Mouse (Mus musculus) erythroblast, adult 5-6 weeks (primary cell): Measurements from ENCODE around the gene Atp6v0a4. TPM values are rescaled to one million over a fixed set of nuclear protein-coding genes. Genes with fewer than 3 reads are reported as not detected.

Experiments
- ATAC-seq: replicated peaks from 2 replicates; pipeline ENCODE4 v1.8.0; 2016; ENCODE audit warnings: moderate number of reproducible peaks, mild to moderate bottlenecking, moderate TSS enrichment, inconsistent platforms; ENCODE audit not compliant: poor library complexity, low FRiP score, severe bottlenecking
- total RNA-seq, 2 experiments: library from RNA; stranded (forward) in 1 of 2; stranded (reverse) in 1 of 2; fragments of 150-400 nt in 1 of 2; fragments of 200-764, 138-1000 nt in 1 of 2; gene quantifications; 2 replicates each; pipeline versions ENCODE4 v1.2.3 to v1.2.4; 2015 to 2017; ENCODE audit warnings: low replicate concordance in 2 of 2

The Atp6v0a4 gene
- total RNA-seq, 2 experiments from 2014 or later = 0.38 TPM; not detected in 1

DNA sequence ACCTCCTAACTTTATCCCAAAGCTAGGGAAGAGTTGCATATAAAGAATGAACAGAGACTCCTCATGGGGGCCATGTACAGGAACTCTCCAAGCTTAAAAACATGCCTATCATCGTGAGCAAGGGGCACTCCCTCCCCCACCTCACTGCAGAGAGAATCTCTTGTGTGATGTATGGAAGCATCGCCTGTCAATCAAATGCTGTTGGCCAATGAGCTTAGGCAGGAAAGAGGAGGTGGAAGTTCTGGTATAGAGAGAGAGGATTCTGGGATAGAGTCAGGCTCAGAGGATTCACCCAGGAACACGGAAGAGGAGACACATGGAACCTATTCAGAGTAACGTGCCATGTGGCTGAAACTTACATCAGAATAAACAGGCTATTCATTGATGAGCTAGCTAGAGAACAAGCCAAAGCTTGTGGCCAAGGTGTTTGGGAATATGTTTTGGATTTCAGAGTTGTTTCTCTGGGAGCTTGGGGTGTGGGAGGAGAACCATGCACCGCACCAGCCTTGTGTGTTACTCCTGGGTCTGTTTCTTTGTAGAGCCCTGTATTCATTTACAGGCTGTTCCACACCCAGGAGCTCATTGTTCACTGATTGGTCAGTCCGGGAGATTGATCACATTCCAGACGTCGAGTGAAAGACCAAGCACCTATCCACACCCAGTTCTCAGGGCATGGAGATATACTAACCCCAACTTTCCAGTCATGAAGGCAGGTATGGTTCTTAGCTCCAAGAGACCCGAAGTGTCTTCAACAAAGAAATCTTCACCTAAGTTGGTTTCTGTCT lies 37.0 kb downstream of the Atp6v0a4 start:
- ATAC-seq = no peak

DNA sequence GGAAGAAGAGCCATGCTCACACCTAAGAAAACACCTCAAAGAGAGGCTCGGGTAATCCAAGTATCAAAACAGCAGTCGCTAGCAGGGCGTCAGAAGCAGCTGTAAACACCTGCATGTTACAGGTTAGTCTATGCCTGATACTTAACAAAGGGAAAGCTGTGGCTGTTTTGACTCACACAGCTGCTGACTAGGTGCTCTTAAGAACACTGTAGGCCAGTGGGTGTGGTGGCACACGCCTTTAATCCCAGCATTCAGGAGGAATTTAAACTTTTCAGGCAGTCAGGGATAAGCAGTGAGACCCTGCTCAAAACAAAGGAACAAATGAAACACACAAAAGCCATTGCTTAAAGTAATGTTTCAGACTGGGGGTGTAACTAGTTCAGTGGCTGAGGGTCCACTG lies 41.2 kb downstream of the Atp6v0a4 start:
- no peak for ATAC-seq

DNA sequence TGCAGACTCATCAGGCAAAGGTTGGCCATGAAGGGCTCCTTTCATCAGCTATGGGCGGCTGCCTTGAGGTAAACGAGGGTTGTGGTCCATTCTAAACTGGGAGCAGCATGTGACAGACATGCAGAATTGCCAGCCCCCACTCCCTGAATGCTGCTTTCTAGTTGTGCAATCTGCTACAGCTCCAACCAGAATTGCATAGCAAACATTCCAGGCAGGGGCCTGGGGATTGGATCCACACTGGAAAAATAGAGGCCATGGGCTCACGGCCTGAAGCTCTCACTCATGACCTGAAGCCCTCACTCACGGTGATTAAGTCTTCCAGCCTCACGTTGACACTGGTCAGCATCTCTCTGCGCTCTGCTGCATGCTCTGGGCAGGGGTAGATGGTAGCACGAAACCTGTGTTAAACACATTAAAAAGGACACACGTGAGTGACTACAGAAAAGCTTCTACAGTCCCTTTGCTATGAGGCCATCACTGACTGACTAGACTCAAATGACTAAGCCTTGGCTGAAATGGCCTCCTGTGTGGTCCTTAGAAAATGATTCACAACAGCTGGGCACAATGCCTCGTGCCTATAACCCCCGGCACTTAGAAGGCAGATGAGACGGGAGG lies 42.6 kb downstream of the Atp6v0a4 start:
- no peak for ATAC-seq

- ATAC-seq = no peak
Observed at GRCm38 (mm10) chr6:38080364-38080763, 44.0 kb downstream of the Atp6v0a4 start.

DNA sequence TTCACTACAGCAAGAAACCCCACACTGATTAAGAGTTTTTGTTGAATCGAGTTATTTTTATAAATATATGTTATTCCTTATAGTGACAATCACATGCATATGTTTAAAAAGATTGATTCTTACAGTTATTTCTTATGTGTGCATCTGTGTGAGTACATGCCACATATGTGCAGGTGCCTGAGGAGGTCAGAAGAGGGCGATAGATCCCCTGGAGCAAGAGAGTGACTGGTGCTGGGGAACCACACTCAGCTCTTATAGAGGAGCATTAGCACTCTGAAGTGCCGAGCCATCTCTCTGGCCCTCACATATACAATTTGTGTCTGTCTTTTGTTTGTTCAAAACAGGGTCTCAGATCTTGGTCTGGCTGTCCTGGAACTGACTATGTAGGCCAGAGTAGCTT lies 50.8 kb downstream of the Atp6v0a4 start:
- no peak for ATAC-seq

- ATAC-seq = no peak
Observed at GRCm38 (mm10) chr6:38072137-38072796, 52.1 kb downstream of the Atp6v0a4 start.

DNA sequence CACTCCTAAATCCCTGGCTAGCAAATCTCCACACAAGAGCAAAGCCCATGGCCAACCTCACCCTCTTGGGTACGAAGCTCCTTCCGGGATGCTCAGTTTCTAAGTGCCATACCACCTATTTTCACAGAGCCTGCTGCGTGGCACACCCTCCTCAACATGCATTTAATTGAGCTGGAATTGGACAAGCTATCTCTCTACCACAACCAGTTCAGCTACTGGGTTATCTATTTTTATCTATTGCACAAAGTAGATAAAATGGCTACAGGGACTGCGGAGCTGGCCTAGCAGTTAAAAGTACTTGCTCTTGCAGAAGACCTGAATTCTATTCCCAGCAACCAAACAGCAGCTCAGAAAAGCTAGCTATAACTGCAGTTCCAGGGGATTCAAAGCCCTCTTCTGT lies 53.1 kb downstream of the Atp6v0a4 start:
- no peak for ATAC-seq

DNA sequence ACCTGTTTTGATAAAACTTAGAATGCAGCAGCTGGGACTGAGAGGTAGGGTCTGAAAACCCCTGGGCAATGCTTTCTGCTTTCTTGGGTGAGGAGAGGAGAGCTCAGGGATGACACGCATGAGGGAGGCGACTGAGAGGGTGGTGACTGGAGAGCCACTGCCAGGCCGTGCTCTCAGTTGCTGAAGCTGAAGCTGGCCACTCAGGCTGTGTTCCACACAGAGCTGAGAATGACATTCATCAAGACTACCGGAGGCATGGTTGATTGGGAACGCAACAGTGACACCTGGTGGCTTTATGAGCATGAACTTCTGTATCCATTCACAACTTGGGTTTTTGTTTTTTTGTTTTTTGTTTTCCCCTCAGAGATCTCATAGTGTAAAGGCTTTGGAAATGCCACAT lies 58.2 kb downstream of the Atp6v0a4 start:
- ATAC-seq = no peak

DNA sequence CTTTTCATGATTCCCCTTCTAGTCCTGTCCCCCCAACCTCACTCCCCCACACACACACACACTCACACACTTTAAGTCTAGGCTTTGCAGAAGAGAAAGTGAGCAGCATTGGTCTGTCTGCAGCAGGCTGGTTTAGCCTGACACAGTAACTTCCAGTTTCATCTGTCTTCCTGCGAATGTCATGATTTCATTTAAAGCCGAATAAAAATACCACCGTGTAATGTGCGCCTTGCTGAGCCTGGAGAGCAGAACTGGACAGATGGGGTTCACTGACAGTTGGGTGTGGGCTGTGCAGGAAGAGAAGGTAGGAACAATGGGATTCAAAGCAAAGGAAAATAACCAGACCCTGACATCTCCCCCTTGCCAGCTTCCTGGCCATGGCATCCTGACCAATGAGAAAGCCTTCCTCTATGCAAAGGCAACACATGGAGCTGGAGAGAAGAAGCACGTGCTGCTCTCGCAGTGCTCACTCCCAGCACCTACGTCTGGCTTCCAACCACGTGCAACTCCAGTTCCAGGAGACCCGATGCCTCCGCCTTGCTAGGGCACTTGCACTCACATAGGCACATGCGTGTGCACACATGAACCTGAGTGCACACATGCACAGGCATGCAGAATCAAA lies 58.8 kb downstream of the Atp6v0a4 start:
- ATAC-seq = no peak

GRCm38 (mm10) chr6:38065122-38065500 lies 59.3 kb downstream of the Atp6v0a4 start:
- no peak for ATAC-seq

GRCm38 (mm10) chr6:38064621-38065020 lies 59.8 kb downstream of the Atp6v0a4 start:
- ATAC-seq = no peak

DNA sequence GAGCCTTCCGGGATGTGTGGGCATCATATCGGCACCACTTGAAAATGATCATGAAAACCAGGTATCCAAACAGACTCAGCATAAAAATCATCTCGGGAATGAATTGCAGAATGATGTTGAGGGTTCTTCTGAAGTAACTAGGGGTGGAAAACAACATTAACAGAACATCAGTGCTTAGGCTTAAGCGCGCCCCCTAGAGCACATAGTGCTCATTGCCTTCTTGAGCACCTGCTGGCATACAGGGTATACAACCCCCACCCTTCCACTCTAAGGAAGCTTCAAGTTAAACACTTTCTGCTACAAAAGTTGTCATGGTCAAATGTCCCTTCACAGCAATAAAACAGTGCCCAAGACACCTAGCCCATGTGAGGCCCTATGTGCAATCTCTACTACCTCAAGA lies 65.6 kb downstream of the Atp6v0a4 start:
- ATAC-seq = no peak

DNA sequence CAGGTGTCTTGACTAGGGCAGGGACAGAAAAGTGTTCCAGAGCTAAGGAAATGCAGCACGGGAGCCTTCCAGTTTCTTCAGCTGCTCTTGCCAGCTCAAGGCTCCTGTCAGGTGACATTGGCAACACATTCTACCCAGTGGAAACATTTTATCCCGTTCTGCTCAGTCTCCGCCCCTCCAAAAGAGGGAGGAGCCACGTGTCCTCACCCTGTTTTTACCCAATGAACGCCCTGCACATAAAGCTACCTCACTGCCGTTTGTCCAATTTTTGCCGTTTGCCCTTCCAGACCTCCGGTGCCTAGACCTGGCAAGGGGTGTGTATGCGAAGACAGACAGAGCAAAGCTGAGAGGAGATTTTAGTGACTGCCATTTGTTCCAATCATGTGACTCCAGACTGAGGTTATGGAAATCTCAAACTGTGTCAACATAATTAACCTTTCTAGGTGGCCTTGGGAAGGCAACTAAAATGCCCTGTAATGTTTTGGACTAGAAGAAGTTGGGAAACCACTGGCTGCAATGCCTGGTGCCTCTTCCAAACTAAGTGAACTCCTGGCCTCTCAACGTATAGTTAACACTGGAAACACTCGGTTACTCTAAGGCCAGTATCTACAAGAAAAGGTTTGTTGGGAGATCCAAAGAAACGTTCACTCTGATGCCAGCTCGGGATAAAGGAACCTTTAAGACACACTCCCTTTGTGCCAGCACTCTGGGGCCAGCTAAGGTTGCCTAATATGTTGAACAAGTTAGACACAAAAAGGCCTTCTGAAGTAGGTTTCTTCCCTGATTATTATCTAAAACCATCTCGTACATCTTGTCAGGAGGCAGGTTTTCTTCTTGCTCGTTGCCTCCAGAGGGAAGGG lies 68.7 kb downstream of the Atp6v0a4 start:
- ATAC-seq = no peak

- no peak for ATAC-seq
Observed at GRCm38 (mm10) chr6:38049601-38050000, 74.8 kb downstream of the Atp6v0a4 start.

GRCm38 (mm10) chr6:38048800-38049561 lies 75.4 kb downstream of the Atp6v0a4 start:
- ATAC-seq = no peak

DNA sequence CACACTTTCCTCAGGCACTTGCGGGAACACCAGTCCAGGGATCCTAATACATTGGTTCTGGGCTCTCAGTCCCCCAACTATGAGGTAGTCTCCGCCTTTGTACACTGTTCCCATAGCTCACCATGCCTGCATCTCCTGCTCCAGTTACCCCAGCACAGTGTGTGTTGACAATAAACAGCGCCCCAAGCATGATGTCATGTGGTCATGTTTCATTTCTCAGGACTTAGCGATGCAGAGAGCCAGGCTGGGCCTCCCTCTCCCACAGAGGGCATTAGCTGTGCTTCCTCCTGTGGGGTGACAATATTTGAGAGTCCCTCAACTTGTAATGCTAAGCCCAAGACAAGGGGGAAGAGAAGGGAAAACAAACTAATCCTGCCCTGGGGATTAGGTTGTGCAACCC lies 76.4 kb downstream of the Atp6v0a4 start:
- no peak for ATAC-seq

GRCm38 (mm10) chr6:38046838-38047237 lies 77.5 kb downstream of the Atp6v0a4 start, which contains the start of gene Svopl:
Gene Svopl (minus strand): TSS chr6:38046996.
- ATAC-seq = no peak

DNA sequence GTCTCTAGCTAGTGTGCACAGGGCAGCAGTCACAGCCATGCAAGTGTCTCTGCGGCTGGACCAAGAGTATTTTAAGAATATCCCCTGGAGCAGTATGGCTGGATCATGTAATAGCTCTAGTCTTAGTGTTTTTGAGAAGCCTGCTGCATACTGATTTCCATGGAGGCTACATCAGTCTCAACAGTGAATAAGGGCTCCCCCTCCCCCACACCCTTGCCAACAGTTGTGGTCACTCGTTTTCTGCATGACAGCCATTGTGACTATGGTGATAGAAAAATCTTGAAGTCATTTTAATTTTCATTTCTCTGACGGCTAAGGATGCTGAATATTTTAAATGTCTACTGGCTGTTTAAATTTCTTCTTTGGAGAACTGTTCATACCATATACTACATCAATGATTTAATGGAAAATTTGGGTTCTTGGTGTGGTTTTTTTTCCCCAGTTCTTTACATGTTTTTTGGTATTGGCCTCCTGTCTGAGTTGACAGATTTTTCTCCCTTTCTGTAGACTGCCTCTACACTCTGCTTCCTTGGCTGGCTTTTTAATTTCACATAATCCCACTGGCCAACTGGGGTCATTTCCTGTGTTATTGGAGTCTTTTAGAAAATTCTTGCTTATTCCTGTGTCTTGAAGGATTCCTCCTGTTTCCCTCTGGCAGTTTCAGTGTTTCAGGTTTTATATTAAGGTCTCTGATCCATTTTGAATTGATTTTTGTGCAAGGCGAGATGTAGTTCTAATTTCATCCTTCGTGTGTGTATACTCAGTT lies 91.4 kb downstream of the Atp6v0a4 start:
- no peak for ATAC-seq
